Mouse (Mus musculus): ENCODE data around the gene Tada2b. TPM values are rescaled to one million over a fixed set of nuclear protein-coding genes. Genes with fewer than 3 reads are reported as not detected.
A peak's percentile ranks its signal among the peaks of the same experiment; 100 is the strongest.

Gene Tada2b
- total RNA-seq (2012; rRNA removed): 4.4 and 6.9 TPM in 2 replicates

- Histone ChIP-seq H3K4me3 (ENCODE audit: insufficient read depth in 1 of 2, low read depth in 1 of 2, low read length in 2 of 2, poor library complexity in 1 of 2, severe bottlenecking in 1 of 2) (peak within 1 kb of the TSS; percentile 89 to 99), H3K4me1 (ENCODE audit: control insufficient read depth in 2 of 2, insufficient read depth in 2 of 2, low read length in 2 of 2, poor library complexity in 1 of 2) (peaks cover 0 to 8% of the 10 kb centered on the region in 2 experiments; a peak in 1 of 4 replicates), H3K9me3 (ENCODE audit: control insufficient read depth, insufficient read depth, low read depth, low read length) (no peaks in the 10 kb centered on the region), H3K36me3 (ENCODE audit: control insufficient read depth, insufficient read depth, low read length, poor library complexity, severe bottlenecking) (no peaks in the 10 kb centered on the region; the same call in 1 of the 2 replicates), H3K27ac (ENCODE audit: insufficient read depth, low read depth, low read length, poor library complexity, severe bottlenecking) (no peak within 1 kb of the TSS), H3K9ac (ENCODE audit: insufficient read depth, low read depth, low read length, poor library complexity, severe bottlenecking) (peak within 1 kb of the TSS; percentile 91)
- in situ Hi-C loops (cut with MboI; ENCODE audit: low sequenced_read_pairs in 2 of 2, unreplicated experiment in 2 of 2): no loop called here
- TF ChIP-seq HCFC1 (IDR thresholded peaks at IDR 0.05; ENCODE audit: borderline replicate concordance, insufficient read depth, low read length) (no peak), CHD2 (IDR thresholded peaks at IDR 0.05; ENCODE audit: low read depth, low read length) (peak; percentile 49; the same call in 1 of the 2 replicates)
- DNase-seq (ENCODE audit: low read depth, low spot score): peak; percentile 95
Measured at GRCm38 (mm10) chr5:36484171-36484990, at the start of gene Tada2b, which contains the start of gene Ccdc96. Tada2b (minus strand) TSS chr5:36484285. Ccdc96 (plus strand) TSS chr5:36484588.

GRCm38 (mm10) chr5:36530129-36530751 is 46.2 kb upstream of the Tada2b start:
- TF ChIP-seq ZC3H11A (IDR thresholded peaks at IDR 0.05; ENCODE audit: borderline replicate concordance, low read depth, low read length): no peak
- TF ChIP-seq MAFK (IDR thresholded peaks at IDR 0.05; ENCODE audit: insufficient read depth, low read depth, low read length): no peak
- peak; percentile 76; the same call in 1 of the 2 replicates for TF ChIP-seq HCFC1 (IDR thresholded peaks at IDR 0.05; ENCODE audit: borderline replicate concordance, insufficient read depth, low read length)
- TF ChIP-seq ZNF384 (IDR thresholded peaks at IDR 0.05; ENCODE audit: low read depth, low read length): 0 out of 2 replicates have a peak, but pooled peaks have one; percentile 7
- no peak for TF ChIP-seq CHD2 (IDR thresholded peaks at IDR 0.05; ENCODE audit: low read depth, low read length)
- in situ Hi-C loops (cut with MboI; ENCODE audit: low sequenced_read_pairs in 2 of 2, unreplicated experiment in 2 of 2): no loop called here
- H3K27ac ChIP-seq (ENCODE audit: insufficient read depth, low read depth, low read length, poor library complexity, severe bottlenecking): no peak overlapping the region; the same call in 1 of the 2 replicates
- no peaks in the 10 kb centered on the region for H3K9me3 ChIP-seq (ENCODE audit: control insufficient read depth, insufficient read depth, low read depth, low read length)
- peak overlapping the region; percentile 74 to 99 for H3K4me3 ChIP-seq (ENCODE audit: insufficient read depth in 1 of 2, low read depth in 1 of 2, low read length in 2 of 2, poor library complexity in 1 of 2, severe bottlenecking in 1 of 2)
- peak overlapping the region; percentile 76 for H3K9ac ChIP-seq (ENCODE audit: insufficient read depth, low read depth, low read length, poor library complexity, severe bottlenecking)
- H3K36me3 ChIP-seq (ENCODE audit: control insufficient read depth, insufficient read depth, low read length, poor library complexity, severe bottlenecking): peaks cover 2% of the 10 kb centered on the region; the same call in 1 of the 2 replicates
- 0 out of 4 replicates have a peak, but pooled peaks cover 3% of the 10 kb centered on the region in 2 experiments for H3K4me1 ChIP-seq (ENCODE audit: control insufficient read depth in 2 of 2, insufficient read depth in 2 of 2, low read length in 2 of 2, poor library complexity in 1 of 2)
- peak; percentile 78 for DNase-seq (ENCODE audit: low read depth, low spot score)

GRCm38 (mm10) chr5:36529698-36530097 is 45.6 kb upstream of the Tada2b start:
- DNase-seq (ENCODE audit: low read depth, low spot score): no peak
- no peak for TF ChIP-seq CHD2 (IDR thresholded peaks at IDR 0.05; ENCODE audit: low read depth, low read length)
- TF ChIP-seq ZNF384 (IDR thresholded peaks at IDR 0.05; ENCODE audit: low read depth, low read length): no peak
- TF ChIP-seq ZC3H11A (IDR thresholded peaks at IDR 0.05; ENCODE audit: borderline replicate concordance, low read depth, low read length): no peak
- no peak for TF ChIP-seq HCFC1 (IDR thresholded peaks at IDR 0.05; ENCODE audit: borderline replicate concordance, insufficient read depth, low read length)
- no peak for TF ChIP-seq MAFK (IDR thresholded peaks at IDR 0.05; ENCODE audit: insufficient read depth, low read depth, low read length)
- peak overlapping the region; percentile 74 to 99 for H3K4me3 ChIP-seq (ENCODE audit: insufficient read depth in 1 of 2, low read depth in 1 of 2, low read length in 2 of 2, poor library complexity in 1 of 2, severe bottlenecking in 1 of 2)
- H3K9ac ChIP-seq (ENCODE audit: insufficient read depth, low read depth, low read length, poor library complexity, severe bottlenecking): peak overlapping the region; percentile 76; the same call in 1 of the 2 replicates
- no peaks in the 10 kb centered on the region for H3K9me3 ChIP-seq (ENCODE audit: control insufficient read depth, insufficient read depth, low read depth, low read length)
- H3K4me1 ChIP-seq (ENCODE audit: control insufficient read depth in 2 of 2, insufficient read depth in 2 of 2, low read length in 2 of 2, poor library complexity in 1 of 2): 0 out of 4 replicates have a peak, but pooled peaks cover 3% of the 10 kb centered on the region in 2 experiments
- no peak overlapping the region for H3K27ac ChIP-seq (ENCODE audit: insufficient read depth, low read depth, low read length, poor library complexity, severe bottlenecking)
- in situ Hi-C loops (cut with MboI; ENCODE audit: low sequenced_read_pairs in 2 of 2, unreplicated experiment in 2 of 2): loop anchor here in 1 of 2 experiments (5.0 kb wide), 1 partner anchor 53 kb away; no protein-coding TSS in a partner anchor
- H3K36me3 ChIP-seq (ENCODE audit: control insufficient read depth, insufficient read depth, low read length, poor library complexity, severe bottlenecking): peaks cover 2% of the 10 kb centered on the region; the same call in 1 of the 2 replicates

DNA sequence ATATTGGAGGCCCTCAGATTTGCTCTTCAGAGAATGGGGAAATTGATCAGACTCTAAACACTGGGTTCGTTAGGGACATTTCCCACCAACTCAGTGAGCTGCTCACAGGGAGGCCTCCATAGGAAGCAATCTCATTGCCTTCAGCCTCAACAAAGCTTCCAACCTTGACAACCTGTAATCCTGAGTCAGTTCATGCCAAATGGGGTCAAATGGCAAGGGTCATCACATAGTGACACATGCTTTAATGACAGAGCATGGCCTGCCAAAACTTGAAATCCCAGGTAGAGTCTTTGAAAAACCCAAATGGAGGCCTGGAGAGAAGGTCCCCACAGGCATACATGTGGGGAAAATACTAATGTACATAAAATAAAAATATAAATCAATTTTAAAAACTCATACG is 42.8 kb upstream of the Tada2b start:
- no peak overlapping the region for H3K4me3 ChIP-seq (ENCODE audit: insufficient read depth in 1 of 2, low read depth in 1 of 2, low read length in 2 of 2, poor library complexity in 1 of 2, severe bottlenecking in 1 of 2)
- DNase-seq (ENCODE audit: low read depth, low spot score): no peak
- in situ Hi-C loops (cut with MboI; ENCODE audit: low sequenced_read_pairs in 2 of 2, unreplicated experiment in 2 of 2): loop anchor here in 1 of 2 experiments (5.0 kb wide), 1 partner anchor 55 kb away; no protein-coding TSS in a partner anchor

More for the DNA sequence above, 42.8 kb upstream of the Tada2b start:
- H3K4me1 ChIP-seq (ENCODE audit: control insufficient read depth in 2 of 2, insufficient read depth in 2 of 2, low read length in 2 of 2, poor library complexity in 1 of 2): 0 out of 4 replicates have a peak, but pooled peaks cover 3% of the 10 kb centered on the region in 2 experiments
- H3K9ac ChIP-seq (ENCODE audit: insufficient read depth, low read depth, low read length, poor library complexity, severe bottlenecking): no peak overlapping the region
- H3K36me3 ChIP-seq (ENCODE audit: control insufficient read depth, insufficient read depth, low read length, poor library complexity, severe bottlenecking): peaks cover 6% of the 10 kb centered on the region; the same call in 1 of the 2 replicates
- no peak overlapping the region for H3K27ac ChIP-seq (ENCODE audit: insufficient read depth, low read depth, low read length, poor library complexity, severe bottlenecking)
- TF ChIP-seq ZNF384 (IDR thresholded peaks at IDR 0.05; ENCODE audit: low read depth, low read length) (no peak), HCFC1 (IDR thresholded peaks at IDR 0.05; ENCODE audit: borderline replicate concordance, insufficient read depth, low read length) (no peak), ZC3H11A (IDR thresholded peaks at IDR 0.05; ENCODE audit: borderline replicate concordance, low read depth, low read length) (no peak), CHD2 (IDR thresholded peaks at IDR 0.05; ENCODE audit: low read depth, low read length) (no peak)
- H3K9me3 ChIP-seq (ENCODE audit: control insufficient read depth, insufficient read depth, low read depth, low read length): no peaks in the 10 kb centered on the region
